Mouse (Mus musculus) adrenal gland, adult (tissue): ENCODE measurements around the gene Acacb.

Experiments
- DNase-seq, 2 experiments: peaks; one replicate each; pipeline ENCODE4 v3.0.0; 2022 to 2023; ENCODE audit warnings: low spot score in 1 of 2; ENCODE audit not compliant: inconsistent age in 2 of 2

The Acacb gene

DNA sequence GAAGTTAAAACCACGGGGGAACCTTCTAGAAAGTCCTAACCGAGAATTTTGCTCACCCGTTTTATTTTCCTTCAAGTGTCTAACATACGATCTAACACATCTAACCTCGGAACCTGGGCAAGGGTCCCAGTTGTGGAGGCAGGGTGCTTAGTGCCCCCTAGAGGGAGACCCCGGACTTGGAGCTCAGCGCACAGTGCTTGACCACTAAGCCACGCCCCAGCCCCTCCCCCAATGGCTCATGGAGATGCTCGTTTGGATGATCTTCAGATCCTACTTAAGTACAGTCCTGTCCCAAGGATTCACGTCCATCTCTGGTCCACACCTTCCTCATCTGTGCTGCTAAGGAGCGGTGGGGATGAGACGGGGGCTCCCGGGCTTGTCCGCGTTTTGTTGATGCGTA lies 28.3 kb downstream of the Acacb start:
- DNase-seq = peak; percentile 52 to 72

DNA sequence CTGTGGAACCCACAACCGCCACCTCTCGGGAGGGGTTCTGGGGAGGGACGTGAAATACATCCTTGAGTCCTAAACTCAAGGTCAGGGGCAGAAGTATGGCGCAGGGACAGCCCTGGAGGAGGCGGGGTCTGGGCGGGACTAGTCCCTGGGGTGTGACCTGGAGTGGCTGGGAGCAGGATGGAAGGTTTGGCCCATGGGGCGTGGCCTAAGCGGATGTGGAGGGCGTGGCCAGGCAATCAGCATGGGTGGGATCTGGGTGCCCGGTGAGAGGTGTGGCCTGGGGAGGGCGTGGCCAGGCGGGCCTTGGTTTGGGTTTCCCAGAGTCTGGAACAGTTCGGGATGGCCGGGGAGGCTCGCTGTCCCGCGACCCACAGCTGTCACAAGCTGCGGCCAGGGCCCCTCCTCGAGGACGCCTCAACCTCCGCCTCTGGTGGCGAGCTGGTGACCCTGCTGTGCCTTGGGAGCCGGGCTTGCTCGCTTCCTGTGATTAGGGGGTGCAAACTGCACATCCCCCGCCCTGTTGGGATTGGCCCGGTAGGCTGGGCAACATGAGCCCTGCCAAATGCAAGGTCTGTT lies 29.3 kb downstream of the Acacb start:
- DNase-seq = peak; percentile 99

DNA sequence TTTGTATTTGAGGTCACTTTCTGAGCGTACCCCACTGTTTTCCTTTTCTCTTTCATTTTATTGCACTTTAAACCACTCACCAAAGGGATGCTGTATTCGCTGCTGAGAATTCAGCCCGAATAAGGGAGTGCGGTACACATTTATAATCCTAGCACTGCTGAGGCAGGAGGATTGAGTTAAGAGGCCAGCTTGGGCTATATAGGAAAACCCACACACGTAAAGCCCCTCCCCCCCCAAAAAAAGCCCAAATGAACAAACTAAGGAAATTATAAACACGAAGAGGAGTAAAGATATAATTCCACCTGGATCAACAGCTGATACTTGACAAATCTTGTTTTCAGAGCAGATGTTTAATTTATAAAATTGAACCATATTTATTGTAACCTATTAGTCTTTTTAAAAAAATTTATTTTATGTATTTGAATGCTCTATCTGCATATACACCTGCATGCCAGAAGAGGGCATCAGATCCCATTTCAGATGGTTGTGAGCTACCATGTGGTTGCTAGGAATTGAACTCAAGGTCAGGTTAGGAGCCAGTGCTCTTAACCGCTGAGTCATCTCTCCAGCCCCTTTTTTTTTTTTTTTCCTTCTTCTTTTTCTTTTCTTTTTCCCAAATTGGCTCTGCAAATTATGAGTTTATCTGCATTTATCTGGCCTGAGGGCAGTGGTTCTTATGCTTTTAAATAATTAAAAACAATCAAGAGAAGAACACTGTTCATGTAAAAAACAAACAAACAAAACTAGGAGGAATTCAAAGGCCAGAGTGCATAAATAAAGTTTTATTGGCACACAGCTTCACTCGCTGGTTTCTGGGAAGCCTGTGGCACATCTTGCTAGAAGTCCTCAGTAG lies 30.4 kb downstream of the Acacb start:
- peak in 1 of 2 experiments; percentile 54 for DNase-seq

- no peak for DNase-seq
These were observed 31.8 kb downstream of the Acacb start for GRCm38 (mm10) chr5:114177966-114178719.

GRCm38 (mm10) chr5:114179541-114179940 lies 33.2 kb downstream of the Acacb start:
- peak; percentile 71 to 83 for DNase-seq

GRCm38 (mm10) chr5:114183493-114183892 lies 37.2 kb downstream of the Acacb start:
- no peak for DNase-seq

DNA sequence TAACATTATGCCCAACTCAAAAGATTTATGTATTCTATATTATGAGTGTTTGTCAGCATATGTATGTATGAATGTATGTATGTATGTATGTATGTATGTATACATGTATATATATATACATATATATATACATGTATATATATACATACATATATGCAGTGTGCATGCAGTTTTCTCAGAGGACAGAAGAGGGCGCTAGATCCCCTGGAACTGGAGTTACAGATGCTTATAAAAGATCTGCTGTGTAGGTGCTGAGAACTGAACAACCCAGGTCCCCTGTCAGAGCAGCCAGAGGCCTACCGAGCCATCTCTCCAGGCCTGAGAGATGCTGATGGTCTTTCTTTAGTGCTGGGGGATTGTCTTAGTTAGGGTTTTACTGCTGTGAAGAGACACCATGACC lies 40.8 kb downstream of the Acacb start:
- no peak for DNase-seq

GRCm38 (mm10) chr5:114188900-114189464 lies 42.6 kb downstream of the Acacb start:
- DNase-seq = peak in 1 of 2 experiments; percentile 50

- DNase-seq = no peak
These were observed 47.8 kb downstream of the Acacb start for GRCm38 (mm10) chr5:114194161-114194560.

- DNase-seq = no peak
These were observed 52.9 kb downstream of the Acacb start for GRCm38 (mm10) chr5:114199116-114199777.

GRCm38 (mm10) chr5:114206158-114206557 lies 59.8 kb downstream of the Acacb start:
- no peak for DNase-seq

DNA sequence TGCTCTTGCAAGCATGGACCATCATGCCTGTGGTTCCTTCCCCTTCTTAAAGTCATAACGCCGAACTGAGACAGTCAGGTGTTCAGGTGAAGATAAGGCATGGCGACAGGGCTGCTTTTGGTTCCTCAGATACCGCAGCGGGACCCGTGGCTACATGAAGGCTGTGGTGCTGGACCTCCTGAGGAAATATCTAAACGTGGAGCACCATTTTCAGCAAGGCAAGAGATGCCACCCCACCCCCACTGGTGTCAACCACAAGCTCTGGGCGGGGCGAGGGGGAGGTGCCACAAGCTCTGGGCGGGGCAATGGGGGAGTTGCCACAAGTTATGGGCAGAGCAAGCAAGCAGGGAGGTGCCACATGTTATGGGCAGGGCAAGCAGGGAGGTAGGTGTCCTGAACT lies 66.8 kb downstream of the Acacb start:
- no peak for DNase-seq

GRCm38 (mm10) chr5:114218771-114219170 lies 72.4 kb downstream of the Acacb start:
- no peak for DNase-seq

DNA sequence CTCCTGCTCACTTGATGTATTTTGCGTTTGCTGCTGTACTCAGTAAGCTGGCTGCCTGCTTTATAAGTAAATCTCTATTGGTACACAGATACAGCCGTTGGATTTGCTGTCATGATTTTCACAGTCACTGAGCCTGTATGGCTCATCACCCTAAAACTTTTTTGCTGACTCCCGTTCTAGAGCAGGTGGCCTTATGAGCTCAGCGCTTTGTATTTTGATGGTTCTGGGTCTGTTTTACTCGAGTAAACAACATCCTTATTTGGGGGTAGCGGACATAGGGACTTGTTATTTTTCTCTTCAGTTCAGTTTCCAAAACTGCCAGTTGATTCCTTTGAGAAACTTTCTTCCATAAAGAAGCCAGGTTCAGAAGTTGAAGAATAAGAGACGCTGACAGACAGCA lies 79.7 kb downstream of the Acacb start:
- DNase-seq = no peak

DNA sequence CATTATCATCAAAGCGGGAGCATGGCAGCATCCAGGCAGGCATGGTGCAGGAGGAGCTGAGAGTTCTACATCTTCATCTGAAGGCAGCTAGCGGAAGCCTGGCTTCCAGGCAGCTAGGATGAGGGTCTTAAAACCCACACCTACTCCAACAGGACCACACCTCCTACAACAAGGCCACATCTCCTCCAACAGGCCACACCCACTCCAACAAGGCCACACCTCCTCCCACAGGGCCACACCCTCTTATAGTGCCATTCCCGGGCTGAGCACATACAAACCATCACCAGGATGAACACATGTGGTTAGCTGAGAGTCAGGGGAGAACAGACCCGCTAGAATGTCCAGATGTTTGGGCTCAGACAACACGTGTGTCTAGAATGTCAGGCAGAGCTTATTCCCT lies 82.6 kb downstream of the Acacb start:
- no peak for DNase-seq

DNA sequence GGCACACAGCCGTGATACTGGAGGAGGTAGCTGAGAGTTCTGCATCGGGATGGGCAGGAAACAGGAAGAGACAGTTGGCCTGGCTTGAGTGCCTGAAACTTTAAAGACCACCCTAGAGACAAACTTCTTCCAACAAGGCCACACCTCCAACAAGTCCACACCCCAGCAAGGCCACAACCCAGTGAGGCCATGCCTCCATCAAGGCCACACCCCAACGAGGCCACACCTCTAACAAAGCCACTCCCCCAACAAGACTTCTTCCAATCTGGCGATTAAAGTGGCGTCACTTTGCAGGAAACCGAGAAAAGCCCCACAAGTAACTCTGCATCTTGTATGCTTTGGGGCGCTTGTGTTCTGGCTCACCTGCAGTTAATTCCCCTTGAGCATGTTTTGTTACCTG lies 92.6 kb downstream of the Acacb start:
- no peak for DNase-seq

DNA sequence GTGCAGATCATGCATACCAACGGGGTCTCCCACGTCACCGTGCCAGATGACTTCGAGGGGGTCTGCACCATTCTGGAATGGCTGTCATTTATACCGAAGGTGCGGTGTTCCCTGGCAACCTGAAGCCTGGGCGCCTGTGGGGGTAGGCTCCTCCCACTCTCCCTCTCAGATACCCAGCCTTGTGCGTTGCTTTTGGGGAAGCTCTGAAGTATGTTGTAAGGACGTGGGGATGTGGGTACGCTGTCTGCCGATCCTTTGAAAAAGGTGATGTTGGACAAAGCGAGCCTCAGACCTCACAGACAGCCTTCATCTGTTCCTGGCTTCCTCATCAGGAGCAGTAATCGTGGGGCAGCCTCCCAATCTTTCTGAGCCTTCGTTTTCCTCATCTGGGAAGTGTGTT lies 93.4 kb downstream of the Acacb start:
- no peak for DNase-seq

- no peak for DNase-seq
These were observed 100.1 kb downstream of the Acacb start for GRCm38 (mm10) chr5:114246465-114246864.

GRCm38 (mm10) chr5:114248174-114248589 lies 101.8 kb downstream of the Acacb start:
- DNase-seq = peak; percentile 59 to 83

DNA sequence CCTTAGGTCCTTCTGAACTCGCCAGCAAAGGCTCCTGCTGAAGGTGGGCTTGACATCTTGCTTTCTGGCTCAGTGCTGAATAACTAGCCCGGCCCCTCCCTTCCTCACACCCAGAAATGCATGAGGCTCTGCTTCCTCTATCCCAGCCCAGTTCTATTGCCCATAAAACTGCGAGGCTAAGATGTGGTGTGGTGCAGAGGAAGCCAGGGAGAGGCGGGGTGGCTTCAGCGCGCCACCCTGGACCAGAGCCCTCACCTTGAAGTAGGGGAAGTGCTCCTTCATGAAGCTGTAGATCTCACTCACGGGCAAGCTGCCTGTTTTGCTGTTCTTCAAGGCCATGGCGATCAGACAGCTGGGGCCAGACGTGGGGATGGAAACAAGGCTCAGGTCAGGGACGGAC lies 113.2 kb downstream of the Acacb start:
- DNase-seq = no peak

DNA sequence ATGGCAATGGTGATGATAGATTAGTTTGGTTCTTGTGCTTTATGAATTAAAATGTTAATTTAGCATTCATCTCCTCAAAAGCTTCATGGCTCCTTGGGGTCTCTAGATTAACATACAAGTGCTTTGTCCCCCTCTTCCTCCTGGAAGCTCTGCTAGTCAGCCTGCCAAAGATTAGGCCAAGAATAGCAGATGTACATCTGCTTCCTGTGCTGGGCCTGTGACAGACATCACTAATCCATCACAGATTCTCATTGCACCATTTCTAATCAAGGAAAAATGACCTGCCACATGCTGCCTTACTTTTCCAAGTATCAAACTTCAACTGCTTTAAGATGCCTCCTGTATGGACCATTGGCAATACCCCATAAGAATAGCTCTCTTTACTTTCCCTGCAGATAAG lies 115.2 kb downstream of the Acacb start:
- no peak for DNase-seq
